8 mouse cellular contexts compared by ENCODE assay signal in genomic region chr8:117859734-117860133, GRCm38 (mm10). TPM values are rescaled to one million over a fixed set of nuclear protein-coding genes. Genes with fewer than 3 reads are reported as not detected.
A peak's percentile ranks its signal among the peaks of the same experiment; 100 is the strongest.
DNase-seq lines count a peak whose midpoint lies in the region; ATAC-seq and TF ChIP-seq lines count a peak whose summit lies in the region.
"Had no signal": no experiment of that assay in that cellular context is flagged by ENCODE, and none has a peak within 500 bp of the region (broad histone marks: within the 10 kb centered on the region; RNA-seq: fewer than 3 reads in every experiment).

No protein-coding gene starts in this region.

- H3K9me3 ChIP-seq in E14TG2a.4 (ENCODE audit: low read length) = no peaks in the 10 kb centered on the region
- H3K9me3 ChIP-seq in forebrain, embryonic 16.5 days (ENCODE audit: control insufficient read depth, low read length) = no peaks in the 10 kb centered on the region
- H3K9me3 ChIP-seq in liver, embryonic 15.5 days (replicated peaks) = no peaks in the 10 kb centered on the region

- no peak for ATAC-seq in forebrain, embryonic 16.5 days
- ATAC-seq in liver, embryonic 15.5 days (ENCODE audit: insufficient read depth) = no peak

- H3K4me3 ChIP-seq in E14TG2a.4 (replicated peaks; ENCODE audit: low read length) = peak overlapping the region; percentile 49
- no peak overlapping the region for H3K4me3 ChIP-seq in forebrain, embryonic 16.5 days (replicated peaks; ENCODE audit: low read length)
- no peak overlapping the region for H3K4me3 ChIP-seq in liver, embryonic 15.5 days (replicated peaks)

- 4% methylated on average over 11 of the region's 11 CpGs for WGBS in forebrain, embryonic 16.5 days
- 8% methylated on average over 11 of the region's 11 CpGs for WGBS in liver, embryonic 15.5 days (ENCODE audit: insufficient replicate concordance)

- DNase-seq in CD4-positive, CD25-positive, alpha-beta regulatory T cell, adult 2 months (ENCODE audit: low read depth, low spot score) = peak; percentile 4
- no peak for DNase-seq in spleen, adult 12 weeks (ENCODE audit: low spot score)
- no peak for DNase-seq in ovary, postnatal 36 days (ENCODE audit: low spot score)
- DNase-seq in right cerebral cortex, adult 18-20 months = no peak
- DNase-seq: cerebellum, postnatal 36 days had no signal

- H3K9ac ChIP-seq in forebrain, embryonic 16.5 days (replicated peaks; ENCODE audit: low read depth, low read length) = no peak overlapping the region
- H3K9ac ChIP-seq in liver, embryonic 15.5 days = no peak overlapping the region

- H3K27ac ChIP-seq in forebrain, embryonic 16.5 days (ENCODE audit: low read length) = no peak overlapping the region
- no peak overlapping the region for H3K27ac ChIP-seq in liver, embryonic 15.5 days (replicated peaks)

- no peaks in the 10 kb centered on the region for H3K36me3 ChIP-seq in E14TG2a.4 (ENCODE audit: insufficient read depth, low read length)
- no peaks in the 10 kb centered on the region for H3K36me3 ChIP-seq in forebrain, embryonic 16.5 days (ENCODE audit: control insufficient read depth, insufficient read depth)
- H3K36me3 ChIP-seq in liver, embryonic 15.5 days (replicated peaks) = no peaks in the 10 kb centered on the region

- peaks cover 9% of the 10 kb centered on the region for H3K27me3 ChIP-seq in E14TG2a.4 (ENCODE audit: insufficient read depth, low read length)
- H3K27me3 ChIP-seq in forebrain, embryonic 16.5 days (replicated peaks; ENCODE audit: control insufficient read depth, insufficient read depth, low read length) = no peaks in the 10 kb centered on the region
- peaks cover 6% of the 10 kb centered on the region; the same call in 1 of the 2 replicates for H3K27me3 ChIP-seq in liver, embryonic 15.5 days

- H3K4me1 ChIP-seq in E14TG2a.4 (replicated peaks; ENCODE audit: low read depth, low read length) = peaks cover 17% of the 10 kb centered on the region
- H3K4me1 ChIP-seq in forebrain, embryonic 16.5 days (replicated peaks; ENCODE audit: control insufficient read depth, insufficient read depth, low read length) = peaks cover 7% of the 10 kb centered on the region
- H3K4me1 ChIP-seq in liver, embryonic 15.5 days (replicated peaks) = peaks cover 5% of the 10 kb centered on the region; the same call in 1 of the 2 replicates

- peak overlapping the region; percentile 22 for H3K4me2 ChIP-seq in forebrain, embryonic 16.5 days (ENCODE audit: low read length)
- H3K4me2 ChIP-seq in liver, embryonic 15.5 days = peak overlapping the region; percentile 3; the same call in 1 of the 2 replicates

- no peak for TF ChIP-seq CTCF in E14TG2a.4 (conservative IDR thresholded peaks at IDR 0.05; ENCODE audit: low read length)

RNA-seq across cellular contexts. Expression of gene Mphosph6, which starts 58.0 kb away (rescaled TPM):
- polyA plus RNA-seq in forebrain, embryonic 16.5 days (2015; fragmentation: Nextera tagmentation; extraction: Ambion mirVana) = 35.8 and 40.4 TPM in 2 replicates
- polyA plus RNA-seq in liver, embryonic 15.5 days (2015; fragmentation: Nextera tagmentation; extraction: Ambion mirVana) = 23.9 and 28.4 TPM in 2 replicates
